Mouse (Mus musculus): ENCODE results near the gene Krt76. TPM values are rescaled to one million over a fixed set of nuclear protein-coding genes. Genes with fewer than 3 reads are reported as not detected.

Krt76 gene
- polyA plus RNA-seq, 1 experiment from 2014 or later, result not detected

DNA sequence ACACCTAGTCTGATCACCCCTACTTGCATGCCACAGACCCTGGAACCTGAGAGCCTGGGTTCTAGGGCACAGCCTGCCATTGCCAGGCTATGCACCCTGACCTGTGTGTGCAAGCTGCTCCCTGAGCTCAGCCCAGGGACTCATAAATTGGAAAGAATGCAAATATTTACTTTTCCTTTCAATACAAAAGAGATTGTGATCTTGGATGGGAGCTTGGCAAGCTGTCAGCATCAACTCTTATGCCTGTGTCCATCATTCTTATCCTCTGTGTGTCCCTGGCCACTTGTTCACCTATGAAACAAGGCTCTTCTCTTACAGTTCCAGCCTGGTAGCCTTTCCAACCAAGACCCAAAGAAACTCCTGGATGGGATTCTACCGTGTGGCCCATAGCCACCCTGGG is 32.3 kb upstream of the Krt76 start:
- Histone ChIP-seq H3K9me3 (ENCODE audit: control insufficient read depth, low read length) (no peaks in the 10 kb centered on the region), H3K4me2 (no peak overlapping the region), H3K4me3 (ENCODE audit: low read depth, low read length) (no peak overlapping the region), H3K27ac (ENCODE audit: low read depth, low read length) (no peak overlapping the region), H3K4me1 (replicated peaks; ENCODE audit: control insufficient read depth, insufficient read depth, low read length) (peaks cover 6% of the 10 kb centered on the region; the same call in 1 of the 2 replicates), H3K36me3 (ENCODE audit: control insufficient read depth, insufficient read depth, low read length) (no peaks in the 10 kb centered on the region), H3K9ac (ENCODE audit: low read depth, low read length) (no peak overlapping the region), H3K27me3 (replicated peaks; ENCODE audit: control insufficient read depth, insufficient read depth, low read length) (peaks cover 10% of the 10 kb centered on the region)
- DNase-seq (ENCODE audit: low spot score), result no peak
- WGBS, result 90% methylated on average over 1 of the region's 1 CpGs
- ATAC-seq (replicated peaks; ENCODE audit: low FRiP score), result no peak

DNA sequence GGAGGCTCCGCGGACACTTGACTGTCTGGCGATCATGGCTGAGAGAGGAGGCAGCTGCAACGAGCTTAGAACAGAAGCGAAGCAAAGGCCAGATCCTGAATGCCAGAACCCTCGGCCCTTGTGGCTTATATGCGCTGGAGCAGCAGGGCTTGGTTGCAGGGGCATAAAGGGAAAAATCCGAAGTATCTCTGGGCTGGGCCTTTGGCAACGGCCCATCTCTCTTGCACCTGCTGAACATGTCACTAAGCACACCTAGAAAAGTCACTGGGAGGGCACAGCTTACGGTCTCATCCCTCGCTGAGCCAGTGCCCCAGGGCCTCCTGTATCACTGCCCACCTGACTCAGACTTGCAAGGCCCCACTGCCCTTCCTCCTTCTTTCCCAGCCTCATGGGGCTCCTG is 31.9 kb upstream of the Krt76 start, which contains the start of gene Krt4:
Krt4 (minus strand) TSS at position 101 of the 400 bp plus-strand sequence.
- H3K9ac ChIP-seq (ENCODE audit: low read depth, low read length), result no peak within 1 kb of the TSS
- H3K4me3 ChIP-seq (ENCODE audit: low read depth, low read length), result no peak within 1 kb of the TSS
- H3K36me3 ChIP-seq (ENCODE audit: control insufficient read depth, insufficient read depth, low read length), result no peaks in the 10 kb centered on the region
- H3K9me3 ChIP-seq (ENCODE audit: control insufficient read depth, low read length), result no peaks in the 10 kb centered on the region
- H3K27me3 ChIP-seq (replicated peaks; ENCODE audit: control insufficient read depth, insufficient read depth, low read length), result peaks cover 6% of the 10 kb centered on the region
- peaks cover 3% of the 10 kb centered on the region; the same call in 1 of the 2 replicates for H3K4me1 ChIP-seq (replicated peaks; ENCODE audit: control insufficient read depth, insufficient read depth, low read length)
- H3K4me2 ChIP-seq, result no peak within 1 kb of the TSS
- DNase-seq (ENCODE audit: low spot score), result no peak
- H3K27ac ChIP-seq (ENCODE audit: low read depth, low read length), result no peak within 1 kb of the TSS
- ATAC-seq (replicated peaks; ENCODE audit: low FRiP score), result no peak
- WGBS, result 72% methylated on average over 11 of the region's 11 CpGs

DNA sequence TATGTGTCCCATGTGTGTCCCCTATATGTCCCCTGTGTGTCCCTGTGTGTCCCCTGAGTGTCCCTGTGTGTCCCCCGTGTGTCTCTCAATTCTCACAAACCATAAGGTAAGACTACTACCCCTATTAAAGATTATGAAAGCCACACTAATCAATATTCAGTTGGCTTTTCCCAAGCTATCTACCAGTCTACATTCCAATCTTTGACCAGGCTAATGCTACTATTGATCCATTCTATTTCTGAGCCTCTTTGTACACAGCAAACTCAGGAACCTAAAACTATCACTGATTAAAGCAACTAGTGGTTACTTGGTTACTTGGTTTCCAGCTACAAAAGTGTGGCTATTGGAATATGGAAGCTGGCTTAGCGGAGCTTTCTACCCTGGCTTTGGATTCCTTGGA is 29.6 kb upstream of the Krt76 start:
- Histone ChIP-seq H3K27ac (ENCODE audit: low read depth, low read length) (no peak overlapping the region), H3K9me3 (ENCODE audit: control insufficient read depth, low read length) (no peaks in the 10 kb centered on the region), H3K4me1 (replicated peaks; ENCODE audit: control insufficient read depth, insufficient read depth, low read length) (no peaks in the 10 kb centered on the region), H3K27me3 (replicated peaks; ENCODE audit: control insufficient read depth, insufficient read depth, low read length) (no peaks in the 10 kb centered on the region), H3K4me3 (ENCODE audit: low read depth, low read length) (no peak overlapping the region), H3K36me3 (ENCODE audit: control insufficient read depth, insufficient read depth, low read length) (no peaks in the 10 kb centered on the region), H3K9ac (ENCODE audit: low read depth, low read length) (no peak overlapping the region), H3K4me2 (no peak overlapping the region)
- 78% methylated on average over 2 of the region's 2 CpGs for WGBS
- ATAC-seq (replicated peaks; ENCODE audit: low FRiP score) (no peak), DNase-seq (ENCODE audit: low spot score) (no peak)

DNA sequence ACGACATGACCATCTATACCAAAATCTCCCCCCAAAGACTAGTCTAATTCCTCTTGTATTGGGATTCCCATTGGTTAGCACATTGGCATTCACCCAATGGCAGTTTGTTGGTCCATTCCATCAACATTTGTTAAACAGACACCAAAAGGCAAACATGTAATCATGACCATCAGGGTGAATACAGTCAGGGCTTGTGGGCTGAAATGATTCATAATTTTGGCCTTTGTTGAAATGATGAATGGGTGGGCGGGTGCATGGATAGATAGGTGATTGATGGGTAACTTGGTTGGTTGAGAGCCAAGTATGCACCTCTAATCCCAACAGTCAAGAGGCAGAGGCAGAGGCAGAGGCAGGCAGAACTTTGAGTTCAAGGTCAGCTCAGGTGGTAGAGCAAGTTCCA is 23.4 kb upstream of the Krt76 start:
- no peak overlapping the region for H3K4me2 ChIP-seq
- DNase-seq (ENCODE audit: low spot score) (no peak), ATAC-seq (replicated peaks; ENCODE audit: low FRiP score) (no peak)
- H3K9ac ChIP-seq (ENCODE audit: low read depth, low read length), result no peak overlapping the region
- WGBS, result 64% methylated on average over 2 of the region's 2 CpGs
- no peaks in the 10 kb centered on the region for H3K4me1 ChIP-seq (replicated peaks; ENCODE audit: control insufficient read depth, insufficient read depth, low read length)
- H3K36me3 ChIP-seq (ENCODE audit: control insufficient read depth, insufficient read depth, low read length), result no peaks in the 10 kb centered on the region
- H3K4me3 ChIP-seq (ENCODE audit: low read depth, low read length), result no peak overlapping the region
- no peak overlapping the region for H3K27ac ChIP-seq (ENCODE audit: low read depth, low read length)
- H3K27me3 ChIP-seq (replicated peaks; ENCODE audit: control insufficient read depth, insufficient read depth, low read length), result no peaks in the 10 kb centered on the region
- H3K9me3 ChIP-seq (ENCODE audit: control insufficient read depth, low read length), result no peaks in the 10 kb centered on the region

DNA sequence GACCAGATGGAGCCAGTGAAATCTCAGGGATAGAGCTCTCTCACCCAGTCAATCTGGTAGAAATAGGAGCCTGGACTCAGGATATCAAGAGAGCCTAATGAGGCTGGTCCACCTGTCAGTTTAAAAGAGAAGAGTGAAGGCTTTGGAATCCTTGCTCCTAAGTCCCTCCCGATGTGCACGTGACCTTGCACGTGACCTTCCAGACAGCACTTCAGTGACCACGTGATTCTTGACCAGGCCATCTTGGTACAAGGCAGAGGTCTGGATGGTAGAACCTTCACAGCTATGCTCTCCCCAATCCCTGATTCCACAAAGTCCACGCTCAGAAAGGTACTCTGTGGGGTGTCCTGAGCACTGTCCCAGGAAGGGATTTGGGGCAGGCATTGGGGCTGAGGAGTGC is 12.1 kb upstream of the Krt76 start:
- Histone ChIP-seq H3K4me2 (no peak overlapping the region), H3K9ac (ENCODE audit: low read depth, low read length) (no peak overlapping the region), H3K9me3 (ENCODE audit: control insufficient read depth, low read length) (no peaks in the 10 kb centered on the region), H3K4me3 (ENCODE audit: low read depth, low read length) (no peak overlapping the region), H3K36me3 (ENCODE audit: control insufficient read depth, insufficient read depth, low read length) (no peaks in the 10 kb centered on the region), H3K27me3 (replicated peaks; ENCODE audit: control insufficient read depth, insufficient read depth, low read length) (no peaks in the 10 kb centered on the region), H3K4me1 (replicated peaks; ENCODE audit: control insufficient read depth, insufficient read depth, low read length) (no peaks in the 10 kb centered on the region), H3K27ac (ENCODE audit: low read depth, low read length) (no peak overlapping the region)
- DNase-seq (ENCODE audit: low spot score) (no peak), ATAC-seq (replicated peaks; ENCODE audit: low FRiP score) (no peak)
- 81% methylated on average over 5 of the region's 5 CpGs for WGBS

DNA sequence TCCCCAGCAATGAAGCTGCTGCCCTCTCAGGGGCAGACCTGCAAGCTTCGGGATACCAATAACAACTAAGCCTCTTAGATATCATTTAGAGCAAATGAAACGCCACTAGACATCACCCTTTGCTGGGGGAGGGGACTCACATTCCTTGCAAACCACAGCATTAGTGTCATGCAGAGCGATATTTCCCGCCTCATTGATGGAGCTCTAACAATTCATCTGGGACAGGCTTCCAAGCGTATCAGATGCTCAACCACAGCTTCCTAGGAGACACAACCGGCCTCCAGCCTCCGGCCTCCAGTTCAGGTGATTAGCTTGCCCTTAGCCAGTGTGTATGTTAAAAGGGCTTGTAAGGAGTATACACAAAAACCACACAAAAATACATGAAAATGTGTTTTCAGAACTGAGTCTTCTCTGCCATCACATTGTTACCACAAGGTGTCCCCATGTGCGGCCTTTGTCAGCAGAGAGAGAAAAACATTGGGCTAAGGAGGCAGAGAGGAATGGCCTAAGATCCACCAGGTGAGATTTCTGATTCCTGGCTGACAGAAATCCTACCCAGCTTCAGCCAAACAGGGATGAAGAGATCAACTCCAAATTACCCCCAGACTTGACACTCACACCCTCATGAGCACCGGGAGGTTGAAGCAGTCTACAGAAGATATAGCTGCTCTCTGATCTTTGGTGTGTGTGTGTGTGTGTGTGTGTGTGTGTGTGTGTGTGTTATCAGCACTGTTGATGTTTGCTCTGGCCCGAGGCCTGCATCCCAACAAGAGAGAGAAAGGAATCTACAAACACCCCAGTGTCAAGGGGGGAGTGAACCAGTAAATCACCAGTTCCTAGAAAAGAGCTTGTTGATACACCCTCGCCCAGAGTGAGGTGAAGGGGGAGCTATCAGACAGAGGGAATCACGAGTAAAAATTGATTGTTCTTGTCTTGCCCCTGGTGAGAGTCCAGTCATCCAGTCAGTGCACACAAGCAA is 9.7 kb upstream of the Krt76 start:
- H3K27me3 ChIP-seq (replicated peaks; ENCODE audit: control insufficient read depth, insufficient read depth, low read length), result no peaks in the 10 kb centered on the region
- H3K4me3 ChIP-seq (ENCODE audit: low read depth, low read length), result no peak overlapping the region
- no peaks in the 10 kb centered on the region for H3K4me1 ChIP-seq (replicated peaks; ENCODE audit: control insufficient read depth, insufficient read depth, low read length)
- no peaks in the 10 kb centered on the region for H3K36me3 ChIP-seq (ENCODE audit: control insufficient read depth, insufficient read depth, low read length)
- 57% methylated on average over 12 of the region's 12 CpGs for WGBS
- H3K4me2 ChIP-seq, result no peak overlapping the region
- H3K27ac ChIP-seq (ENCODE audit: low read depth, low read length), result no peak overlapping the region
- no peak overlapping the region for H3K9ac ChIP-seq (ENCODE audit: low read depth, low read length)
- ATAC-seq (replicated peaks; ENCODE audit: low FRiP score) (no peak), DNase-seq (ENCODE audit: low spot score) (no peak)
- no peaks in the 10 kb centered on the region for H3K9me3 ChIP-seq (ENCODE audit: control insufficient read depth, low read length)

DNA sequence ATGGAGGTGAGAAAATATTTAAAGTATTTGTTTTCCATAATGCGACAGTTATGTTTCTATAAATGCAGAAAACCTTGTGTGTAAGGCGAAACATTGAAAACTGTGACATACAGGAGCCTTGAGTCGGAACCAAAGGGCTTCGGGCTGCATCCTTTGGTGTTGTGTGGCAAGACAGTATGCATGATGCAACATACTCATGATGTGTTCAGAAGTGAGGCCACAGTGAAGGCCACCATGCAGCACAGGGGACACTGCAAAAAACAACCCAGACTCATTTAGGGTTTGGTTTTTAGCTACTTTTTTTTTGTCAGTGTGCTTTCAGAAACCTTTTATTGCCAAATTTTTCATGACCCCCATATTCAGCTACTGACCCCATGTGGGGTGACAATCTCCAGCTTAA is 2.5 kb upstream of the Krt76 start:
- no peaks in the 10 kb centered on the region for H3K4me1 ChIP-seq (replicated peaks; ENCODE audit: control insufficient read depth, insufficient read depth, low read length)
- H3K36me3 ChIP-seq (ENCODE audit: control insufficient read depth, insufficient read depth, low read length), result no peaks in the 10 kb centered on the region
- no peak overlapping the region for H3K27ac ChIP-seq (ENCODE audit: low read depth, low read length)
- H3K9ac ChIP-seq (ENCODE audit: low read depth, low read length), result no peak overlapping the region
- no peak for DNase-seq (ENCODE audit: low spot score)
- no peak for ATAC-seq (replicated peaks; ENCODE audit: low FRiP score)
- H3K4me3 ChIP-seq (ENCODE audit: low read depth, low read length), result no peak overlapping the region
- WGBS, result 83% methylated on average over 4 of the region's 4 CpGs
- H3K9me3 ChIP-seq (ENCODE audit: control insufficient read depth, low read length), result no peaks in the 10 kb centered on the region
- H3K4me2 ChIP-seq, result no peak overlapping the region
- H3K27me3 ChIP-seq (replicated peaks; ENCODE audit: control insufficient read depth, insufficient read depth, low read length), result no peaks in the 10 kb centered on the region

DNA sequence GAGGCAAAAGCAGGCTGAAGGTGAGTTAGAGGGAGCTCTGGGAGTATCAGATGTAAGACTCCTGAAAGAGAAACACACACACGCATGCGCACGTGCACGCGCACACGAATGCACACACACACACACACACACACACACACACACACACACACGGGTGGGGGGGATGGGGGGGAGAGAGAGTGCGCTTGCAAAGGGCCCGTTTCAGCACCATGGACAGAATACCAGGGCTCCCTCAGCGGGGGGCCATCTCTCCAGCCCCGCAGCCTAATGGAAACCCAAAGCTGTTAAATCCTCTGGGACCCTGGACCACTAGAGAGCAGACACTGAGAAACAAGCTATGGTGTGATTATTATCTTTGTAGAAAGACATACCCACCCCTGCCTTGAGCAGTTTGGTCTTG is 12.9 kb downstream of the Krt76 start:
- Histone ChIP-seq H3K9ac (ENCODE audit: low read depth, low read length) (no peak overlapping the region), H3K4me3 (ENCODE audit: low read depth, low read length) (no peak overlapping the region), H3K36me3 (ENCODE audit: control insufficient read depth, insufficient read depth, low read length) (no peaks in the 10 kb centered on the region), H3K27me3 (replicated peaks; ENCODE audit: control insufficient read depth, insufficient read depth, low read length) (no peaks in the 10 kb centered on the region), H3K4me1 (replicated peaks; ENCODE audit: control insufficient read depth, insufficient read depth, low read length) (no peaks in the 10 kb centered on the region), H3K27ac (ENCODE audit: low read depth, low read length) (no peak overlapping the region), H3K9me3 (ENCODE audit: control insufficient read depth, low read length) (no peaks in the 10 kb centered on the region), H3K4me2 (no peak overlapping the region)
- DNase-seq (ENCODE audit: low spot score), result no peak
- WGBS, result 28% methylated on average over 11 of the region's 11 CpGs
- no peak for ATAC-seq (replicated peaks; ENCODE audit: low FRiP score)

DNA sequence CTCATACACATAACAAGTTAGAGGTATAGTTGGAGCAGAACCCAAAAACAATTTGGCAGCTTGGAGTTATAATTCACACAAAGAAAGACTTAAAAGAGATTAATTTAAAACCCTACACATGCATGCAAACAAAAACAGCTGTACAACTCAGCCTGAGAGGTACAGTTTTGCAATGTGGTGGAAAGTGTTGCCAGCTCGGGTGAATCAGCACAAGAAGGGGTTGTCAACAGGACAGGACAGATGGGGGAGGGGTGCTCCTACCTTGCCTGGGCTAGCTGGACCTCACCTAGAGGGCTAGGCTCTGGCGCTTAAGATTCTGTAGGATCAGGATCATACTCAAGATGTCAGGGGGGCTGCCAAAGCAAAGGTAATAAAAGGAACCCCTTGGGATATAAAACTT is 14.7 kb downstream of the Krt76 start:
- H3K27me3 ChIP-seq (replicated peaks; ENCODE audit: control insufficient read depth, insufficient read depth, low read length), result no peaks in the 10 kb centered on the region
- DNase-seq (ENCODE audit: low spot score), result no peak
- 56% methylated on average over 2 of the region's 2 CpGs for WGBS

More for the DNA sequence above, 14.7 kb downstream of the Krt76 start:
- Histone ChIP-seq H3K9me3 (ENCODE audit: control insufficient read depth, low read length) (no peaks in the 10 kb centered on the region), H3K4me1 (replicated peaks; ENCODE audit: control insufficient read depth, insufficient read depth, low read length) (no peaks in the 10 kb centered on the region), H3K9ac (ENCODE audit: low read depth, low read length) (no peak overlapping the region), H3K36me3 (ENCODE audit: control insufficient read depth, insufficient read depth, low read length) (no peaks in the 10 kb centered on the region), H3K27ac (ENCODE audit: low read depth, low read length) (no peak overlapping the region), H3K4me3 (ENCODE audit: low read depth, low read length) (no peak overlapping the region), H3K4me2 (no peak overlapping the region)
- no peak for ATAC-seq (replicated peaks; ENCODE audit: low FRiP score)

Data from liver, embryonic 11.5 days (tissue).